Mouse (Mus musculus): ENCODE measurements around the gene Nap1l1.

DNA sequence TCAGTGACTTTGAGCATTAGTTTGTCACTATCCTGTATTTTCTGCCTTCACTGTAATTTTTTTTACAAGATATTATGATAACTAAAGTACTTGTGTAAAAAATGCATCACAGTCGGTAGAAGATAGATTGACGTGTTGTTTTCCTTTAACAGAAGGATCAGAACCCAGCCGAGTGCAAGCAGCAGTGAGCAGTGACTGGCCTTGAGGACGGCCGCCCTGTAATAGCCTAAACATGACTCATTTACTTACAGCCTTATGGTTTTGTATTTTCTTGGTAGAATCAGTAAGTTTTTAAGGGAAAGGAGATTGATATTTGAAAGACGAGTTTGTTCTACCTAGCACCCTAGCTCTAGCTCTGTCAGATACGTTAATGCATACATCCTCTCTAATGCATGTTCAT lies 22.9 kb downstream of the Nap1l1 start:
- TF ChIP-seq CTCF (IDR thresholded peaks at IDR 0.05; ENCODE audit: low read depth, low read length) (no peak), GATA1 (IDR thresholded peaks at IDR 0.05; ENCODE audit: borderline replicate concordance, low read length) (no peak), POLR2AphosphoS5 (IDR thresholded peaks at IDR 0.05; ENCODE audit: insufficient replicate concordance, low read depth, low read length) (no peak), TAL1 (conservative IDR thresholded peaks at IDR 0.05; ENCODE audit: low read depth, low read length) (no peak), GATA2 (IDR thresholded peaks at IDR 0.05; ENCODE audit: borderline replicate concordance, low read depth, low read length) (no peak)

All from G1E (cell line).